Mouse (Mus musculus) frontal cortex, postnatal 25 days (tissue): ENCODE measurements around the gene Olfr67.
"Not testable (repeated sequence)": the region's sequence is repeated elsewhere in the genome, so short reads cannot be mapped to it uniquely, and the experiment has no call there.

Source experiments
- DNase-seq, 2 experiments: peaks; one replicate each; pipeline ENCODE4 v3.0.0; 2022; ENCODE audit warnings: low spot score in 2 of 2

Olfr67 gene

DNA sequence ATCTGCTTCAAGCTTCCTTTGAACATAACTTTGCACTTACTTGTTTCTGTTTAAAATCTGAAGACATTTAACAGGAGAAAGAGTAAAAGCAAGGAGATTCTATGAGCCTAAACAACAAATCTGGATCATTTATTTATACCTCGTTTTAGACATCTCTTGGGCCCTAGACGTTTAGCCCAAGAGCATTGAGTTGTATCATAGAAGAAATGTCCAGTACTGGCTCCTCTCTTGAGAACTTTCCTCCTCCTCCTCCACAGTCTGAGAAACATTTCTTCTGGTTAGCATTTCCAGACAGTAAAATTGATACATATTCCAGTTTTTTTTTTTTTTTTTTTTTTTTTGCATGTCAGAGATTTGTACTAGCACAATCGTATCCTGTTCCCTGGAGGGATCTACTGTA, at the start of gene Olfr67:
Gene Olfr67 (minus strand): TSS at position 101 of the 400 bp plus-strand sequence.
- DNase-seq, result no peak

DNA sequence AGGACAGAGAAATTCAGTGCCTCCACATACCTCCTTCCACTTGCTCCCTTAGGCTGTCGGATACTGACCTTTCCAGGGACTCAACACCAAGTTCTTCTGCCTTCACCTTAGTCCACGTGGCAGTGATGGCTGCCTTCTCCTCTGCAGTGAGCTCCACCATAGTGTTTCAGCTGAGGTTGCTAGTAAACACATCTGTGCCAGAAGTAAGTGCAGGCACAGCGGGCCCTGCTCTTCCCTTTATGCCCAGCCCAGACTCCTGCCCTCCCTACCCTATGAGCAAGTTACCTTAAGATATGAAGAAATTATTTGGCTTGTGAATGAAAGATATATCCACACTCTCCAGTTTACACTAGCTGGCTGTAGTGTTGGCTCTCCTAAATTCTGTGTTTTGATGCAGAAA, 48.6 kb upstream of the Olfr67 start, which contains the start of gene Hbb-bh2:
Gene Hbb-bh2 (minus strand): TSS at position 253 of the 400 bp plus-strand sequence.
- no peak for DNase-seq

DNA sequence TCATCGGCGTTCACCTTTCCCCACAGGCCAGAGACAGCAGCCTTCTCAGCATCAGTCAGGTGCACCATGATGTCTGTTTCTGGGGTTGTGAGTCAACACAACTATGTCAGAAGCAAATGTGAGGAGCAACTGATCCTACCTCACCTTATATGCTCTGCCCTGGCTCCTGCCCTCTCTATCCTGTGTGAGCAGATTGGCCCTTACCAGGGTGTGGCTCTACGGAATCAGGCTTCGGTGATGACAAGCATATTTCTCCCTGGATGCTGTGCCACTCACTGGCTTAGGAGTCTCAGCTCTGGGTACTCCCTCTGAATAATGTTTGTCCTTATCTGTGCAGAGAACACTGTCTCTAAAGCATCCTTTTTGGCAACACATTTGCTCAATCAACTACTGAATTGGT, 36.2 kb upstream of the Olfr67 start, which contains the start of gene Hbb-bs:
Gene Hbb-bs (minus strand): TSS at position 289 of the 400 bp plus-strand sequence.
- no peak for DNase-seq

DNA sequence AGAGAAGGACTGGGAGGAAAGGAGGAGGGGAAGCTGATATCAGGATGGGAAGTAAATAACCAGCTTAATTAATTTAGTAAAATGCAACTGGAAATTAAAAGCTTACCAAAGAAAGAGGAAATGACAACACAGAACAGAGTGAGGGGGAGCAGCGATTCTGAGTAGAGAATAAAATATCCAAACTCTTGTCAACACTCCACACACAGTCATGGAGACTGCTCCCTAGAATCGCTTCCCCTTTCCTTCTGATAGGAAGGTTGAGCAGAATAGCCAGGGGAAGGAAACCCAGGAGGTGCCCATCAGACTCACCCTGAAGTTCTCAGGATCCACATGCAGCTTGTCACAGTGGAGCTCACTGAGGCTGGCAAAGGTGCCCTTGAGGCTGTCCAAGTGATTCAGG, 35.5 kb upstream of the Olfr67 start:
- DNase-seq, result not testable (repeated sequence)

DNA sequence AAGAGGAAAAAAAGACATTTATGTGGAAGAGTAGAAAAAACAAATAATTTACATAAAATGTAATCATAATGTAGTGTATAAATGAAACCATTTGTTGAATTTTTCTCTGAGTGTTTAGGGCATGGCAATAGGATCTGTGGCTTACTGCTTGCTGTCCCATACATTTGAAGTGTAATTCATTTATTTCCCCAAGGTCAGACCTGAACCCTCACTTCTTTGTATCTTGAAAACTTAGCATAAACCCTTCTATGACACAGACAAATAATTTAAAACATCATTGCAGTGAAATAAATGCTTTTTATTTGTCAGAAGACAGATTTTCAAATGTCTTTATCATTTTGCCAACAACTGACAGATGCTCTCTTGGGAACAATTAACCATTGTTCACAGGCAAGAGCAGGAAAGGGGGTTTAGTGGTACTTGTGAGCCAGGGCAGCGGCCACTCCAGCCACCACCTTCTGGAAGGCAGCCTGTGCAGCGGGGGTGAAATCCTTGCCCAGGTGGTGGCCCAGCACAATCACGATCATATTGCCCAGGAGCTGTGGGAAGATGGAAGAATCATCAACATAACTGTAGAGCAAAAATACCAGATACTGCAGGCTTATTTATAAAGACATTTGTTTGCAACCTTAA, 34.8 kb upstream of the Olfr67 start:
- DNase-seq, result no peak

DNA sequence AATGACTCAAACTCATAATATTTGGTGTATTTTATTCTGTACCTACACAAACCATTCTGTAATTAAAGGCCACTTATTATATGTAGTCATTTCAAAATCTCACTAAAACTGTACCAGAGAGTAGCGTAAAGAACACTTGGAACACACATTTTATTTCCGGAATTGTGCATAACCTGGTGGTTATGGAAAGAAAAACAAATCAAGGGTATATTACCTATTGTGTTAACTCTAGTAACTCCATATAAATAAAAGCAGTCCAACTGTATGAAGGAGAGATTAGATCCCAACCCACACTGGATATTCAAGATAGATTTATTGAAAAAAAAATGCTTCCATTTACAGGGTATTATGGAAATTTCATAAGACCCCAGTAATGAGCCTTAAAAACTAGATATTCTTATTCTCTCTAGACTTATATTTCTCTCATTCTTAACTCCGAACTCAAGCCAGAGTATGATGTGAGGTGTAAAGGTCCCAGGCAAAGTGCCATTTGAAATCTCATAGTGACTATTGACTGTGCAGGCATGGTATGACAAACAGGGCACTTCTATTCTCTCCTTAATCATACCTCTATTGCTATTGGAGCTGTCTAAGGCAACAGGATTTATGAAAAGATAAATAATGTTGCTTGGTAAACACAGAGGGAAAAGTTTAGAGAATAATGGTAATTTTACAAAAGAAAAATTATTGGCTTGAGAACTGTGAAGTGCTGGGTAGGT, 34.1 kb upstream of the Olfr67 start:
- no peak for DNase-seq

DNA sequence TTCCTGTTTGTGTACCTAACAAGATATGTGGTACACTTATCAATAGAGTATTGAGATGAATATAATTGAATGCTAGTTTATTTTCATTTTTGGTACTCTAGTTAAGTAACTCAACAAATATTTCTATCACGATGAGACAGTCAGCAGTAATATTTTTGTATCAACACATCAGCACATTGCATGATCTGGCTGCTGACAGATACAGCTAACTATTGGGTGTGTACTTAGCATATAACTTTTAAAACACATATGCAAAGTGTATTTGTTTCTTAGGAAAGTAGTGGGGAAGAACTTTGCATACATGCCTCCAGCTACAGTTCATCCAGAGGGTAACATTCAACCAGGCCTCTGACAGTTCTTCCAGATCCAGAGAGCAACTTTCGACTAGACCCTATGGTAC, 33.0 kb upstream of the Olfr67 start:
- no peak for DNase-seq

DNA sequence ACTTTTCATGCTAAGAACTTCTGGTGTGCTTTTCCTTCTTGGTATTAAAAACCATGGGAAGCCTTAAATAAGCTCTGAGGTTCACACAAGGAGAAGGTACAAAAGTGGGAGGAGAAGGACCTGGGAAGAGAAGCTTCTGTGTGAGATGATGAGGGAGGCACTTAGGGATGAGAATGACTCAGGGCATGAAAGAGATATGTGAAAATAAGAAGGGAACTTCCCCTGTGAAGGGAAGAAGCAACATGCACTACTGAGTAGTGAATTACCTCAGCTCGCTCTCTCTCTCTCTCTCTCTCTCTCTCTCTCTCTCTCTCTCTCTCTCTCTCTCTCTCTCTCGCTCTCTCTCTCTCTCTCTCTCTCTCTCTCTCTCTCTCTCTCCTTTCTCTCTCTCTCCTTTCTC, 23.5 kb upstream of the Olfr67 start:
- not testable (repeated sequence) for DNase-seq

DNA sequence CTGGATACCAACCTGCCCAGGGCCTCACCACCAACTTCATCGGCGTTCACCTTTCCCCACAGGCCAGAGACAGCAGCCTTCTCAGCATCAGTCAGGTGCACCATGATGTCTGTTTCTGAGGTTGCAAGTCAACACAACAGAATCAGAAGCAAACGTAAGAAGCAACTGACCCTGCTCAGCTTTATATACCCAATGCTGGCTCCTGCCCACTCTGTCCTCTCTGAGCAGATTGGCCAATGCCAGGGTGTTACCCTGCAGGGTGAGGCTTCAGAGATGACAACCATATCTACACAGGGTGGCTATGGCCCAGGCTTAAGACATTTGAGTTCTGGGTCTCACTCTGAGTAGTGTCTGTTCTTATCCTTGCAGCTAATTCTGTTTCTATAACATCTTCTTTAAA, 22.1 kb upstream of the Olfr67 start, which contains the start of gene Hbb-bt:
Gene Hbb-bt (minus strand): TSS at position 231 of the 400 bp plus-strand sequence.
- DNase-seq, result no peak

DNA sequence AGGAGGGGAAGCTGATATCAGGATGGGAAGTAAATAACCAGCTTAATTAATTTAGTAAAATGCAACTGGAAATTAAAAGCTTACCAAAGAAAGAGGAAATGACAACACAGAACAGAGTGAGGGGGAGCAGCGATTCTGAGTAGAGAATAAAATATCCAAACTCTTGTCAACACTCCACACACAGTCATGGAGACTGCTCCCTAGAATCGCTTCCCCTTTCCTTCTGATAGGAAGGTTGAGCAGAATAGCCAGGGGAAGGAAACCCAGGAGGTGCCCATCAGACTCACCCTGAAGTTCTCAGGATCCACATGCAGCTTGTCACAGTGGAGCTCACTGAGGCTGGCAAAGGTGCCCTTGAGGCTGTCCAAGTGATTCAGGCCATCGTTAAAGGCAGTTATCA, 21.5 kb upstream of the Olfr67 start:
- not testable (repeated sequence) for DNase-seq

DNA sequence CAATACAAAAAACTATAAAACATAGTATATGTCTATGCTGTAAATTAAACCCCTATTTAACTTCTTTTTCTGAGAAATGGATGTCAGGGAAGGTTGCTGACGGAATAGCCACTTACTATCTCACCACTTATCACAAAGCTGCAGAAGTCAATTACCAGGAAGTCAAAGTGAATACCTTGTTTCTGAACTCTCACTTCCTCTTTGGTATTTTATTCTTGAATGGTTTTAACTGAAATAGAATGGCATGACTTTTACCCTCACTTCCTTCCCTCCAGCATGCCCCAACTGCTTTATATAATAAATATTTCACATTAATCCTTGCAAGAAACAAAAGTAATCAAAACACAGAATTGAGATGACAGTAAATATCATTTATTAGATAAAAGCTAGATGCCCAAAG, 20.6 kb upstream of the Olfr67 start:
- DNase-seq, result no peak

DNA sequence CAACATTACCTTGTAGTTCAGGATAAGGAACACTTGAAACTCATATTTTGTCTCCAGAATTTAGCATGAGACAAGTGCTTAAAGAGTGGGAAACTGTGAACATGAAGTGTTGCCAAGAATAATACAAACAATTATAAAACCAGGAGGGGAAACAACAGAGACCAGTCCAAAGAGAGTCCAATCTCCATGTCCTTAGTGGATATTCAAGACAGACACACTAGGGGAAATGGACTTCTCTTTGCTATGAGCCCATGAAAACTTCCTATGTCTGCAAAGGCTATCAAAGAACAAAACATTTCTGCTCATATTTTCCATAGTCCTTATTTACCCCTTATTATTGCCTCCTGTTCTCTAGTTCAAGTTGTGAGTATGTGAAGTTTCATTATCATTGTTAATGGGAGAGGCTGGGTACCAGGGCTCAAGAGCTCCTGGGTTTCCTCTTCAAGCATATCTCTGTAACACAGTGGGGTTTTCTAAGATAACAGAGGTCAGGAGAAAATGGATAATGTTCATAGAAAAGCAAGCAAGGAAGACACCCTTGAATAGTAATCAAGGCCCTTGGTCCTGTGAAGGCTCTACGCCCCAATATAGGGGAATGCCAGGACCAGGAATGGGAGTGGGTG, 19.7 kb upstream of the Olfr67 start:
- DNase-seq, result no peak

DNA sequence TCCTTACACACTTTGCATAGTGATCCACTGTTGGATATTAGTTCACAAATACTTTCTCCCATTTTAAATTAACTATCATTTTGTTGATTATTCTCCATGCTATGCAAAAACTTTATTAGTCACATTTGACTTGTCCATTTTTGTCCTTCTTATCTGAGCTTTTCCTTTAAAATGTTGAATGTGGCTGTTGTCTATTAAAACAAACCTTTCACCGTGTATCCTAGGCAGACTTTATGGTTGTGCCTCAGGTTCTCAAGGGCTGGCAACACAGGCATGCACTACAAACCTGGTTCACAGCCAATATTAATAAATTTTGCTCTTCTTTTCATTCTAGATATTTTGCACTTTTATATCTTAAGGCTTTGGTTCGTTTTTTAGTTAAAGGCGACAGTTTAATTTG, 19.1 kb upstream of the Olfr67 start:
- DNase-seq, result no peak

DNA sequence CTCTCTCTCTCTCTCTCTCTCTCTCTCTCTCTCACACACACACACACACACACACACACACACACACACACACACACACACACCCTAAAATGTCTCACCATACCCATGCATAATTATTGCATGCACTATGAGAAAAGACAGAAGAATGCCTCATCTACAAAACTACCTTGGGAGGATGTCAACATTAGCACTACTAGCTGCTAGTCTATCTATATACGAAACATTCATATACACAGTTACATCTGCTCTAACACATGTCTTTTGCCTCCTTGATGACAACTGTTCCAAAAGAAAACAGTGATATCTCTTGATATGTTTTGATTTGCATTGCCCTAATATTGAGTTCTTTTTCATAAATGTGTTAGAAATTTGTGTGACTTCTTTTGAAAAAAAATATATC, 18.7 kb upstream of the Olfr67 start:
- DNase-seq, result no peak

DNA sequence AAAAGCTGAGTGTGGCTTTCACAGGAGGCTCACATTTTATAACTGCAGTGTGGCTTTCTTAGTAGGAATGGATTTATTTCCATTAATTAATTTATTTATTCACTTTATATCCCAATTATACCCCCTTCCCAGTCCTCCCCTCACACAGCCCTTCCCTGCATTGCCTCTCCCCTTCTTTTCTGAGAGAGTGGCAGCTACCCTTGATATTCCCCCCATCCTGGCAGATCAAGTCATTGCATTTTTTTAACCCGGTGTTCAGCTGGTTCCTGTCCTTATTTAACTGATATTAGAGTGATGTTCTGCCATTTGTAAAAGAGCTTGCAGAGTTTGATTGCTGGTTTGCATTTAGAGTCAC, 18.2 kb upstream of the Olfr67 start:
- no peak for DNase-seq

DNA sequence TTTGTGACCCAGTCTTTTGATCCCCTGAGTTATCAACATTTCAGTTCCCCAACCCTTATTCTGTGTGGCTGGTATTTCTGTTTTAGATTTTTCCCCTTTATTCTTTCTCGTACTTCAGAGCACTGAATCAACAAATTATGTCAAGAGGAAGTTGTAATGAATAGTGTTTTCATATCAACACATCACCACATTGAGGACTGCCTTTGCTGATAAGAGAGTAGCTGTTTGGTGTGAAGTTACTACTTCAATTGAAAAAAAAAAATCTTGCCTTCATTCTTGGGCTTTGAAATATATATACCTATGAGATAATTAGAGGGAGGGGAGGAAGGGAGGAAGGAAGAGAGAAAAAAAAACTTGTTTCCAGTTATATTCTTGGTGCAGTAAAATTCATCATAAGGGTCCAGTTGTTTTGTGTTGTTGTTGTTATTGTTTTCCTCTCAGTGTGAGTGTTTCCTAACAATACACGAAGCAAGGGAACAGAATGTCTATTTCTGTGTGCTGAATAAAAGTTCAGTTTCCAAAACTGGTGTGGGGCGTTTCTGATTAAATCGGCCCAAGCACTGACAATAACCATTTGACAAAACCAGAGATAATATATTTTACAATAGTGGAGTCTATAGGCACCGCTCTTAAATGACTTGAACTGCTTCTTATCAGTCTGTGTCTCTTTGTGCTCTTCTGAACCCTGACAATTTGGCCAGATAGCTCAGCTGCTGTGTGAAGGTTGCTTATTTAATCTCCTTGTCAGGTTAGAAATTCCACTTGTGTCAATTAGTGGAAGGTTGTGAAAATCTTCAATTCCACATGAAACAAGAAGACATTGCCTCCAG, 17.6 kb upstream of the Olfr67 start:
- no peak for DNase-seq

DNA sequence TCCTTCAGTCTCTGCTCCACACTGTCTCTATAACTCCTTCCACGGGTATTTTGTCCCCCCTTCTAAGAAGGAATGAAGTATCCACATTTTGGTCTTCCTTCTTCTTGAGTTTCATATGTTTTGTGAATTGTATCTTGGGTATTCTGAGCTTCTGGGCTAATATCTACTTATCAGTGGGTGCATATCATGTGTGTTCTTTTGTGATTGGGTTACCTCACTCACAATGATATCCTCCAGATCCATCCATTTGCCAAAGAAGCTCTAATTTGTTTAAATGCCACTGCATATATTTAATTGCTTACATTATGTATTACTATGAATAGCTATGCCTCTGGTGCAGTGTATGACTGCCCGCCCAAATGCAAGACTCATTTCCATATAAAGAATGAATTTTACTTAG, 16.5 kb upstream of the Olfr67 start:
- DNase-seq, result not testable (repeated sequence)

DNA sequence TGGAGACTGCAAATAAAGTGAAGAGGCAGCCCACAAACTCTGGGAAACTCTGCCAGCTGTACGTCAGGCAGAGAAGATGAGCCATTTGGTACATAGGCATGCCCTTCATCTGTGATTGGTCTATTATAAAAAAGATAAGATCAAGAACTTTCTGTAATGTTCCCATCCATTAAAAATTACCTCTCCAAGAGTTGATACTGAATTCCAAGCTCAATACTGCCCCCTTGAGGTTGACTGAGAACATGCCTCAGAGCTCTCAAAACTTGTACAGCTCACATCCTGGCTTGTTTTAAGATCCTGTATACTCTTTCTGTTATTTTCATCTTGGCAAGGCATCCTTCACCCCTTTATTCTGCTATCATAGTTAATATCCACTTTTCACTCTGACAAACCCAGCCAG, 15.2 kb upstream of the Olfr67 start:
- DNase-seq, result no peak

DNA sequence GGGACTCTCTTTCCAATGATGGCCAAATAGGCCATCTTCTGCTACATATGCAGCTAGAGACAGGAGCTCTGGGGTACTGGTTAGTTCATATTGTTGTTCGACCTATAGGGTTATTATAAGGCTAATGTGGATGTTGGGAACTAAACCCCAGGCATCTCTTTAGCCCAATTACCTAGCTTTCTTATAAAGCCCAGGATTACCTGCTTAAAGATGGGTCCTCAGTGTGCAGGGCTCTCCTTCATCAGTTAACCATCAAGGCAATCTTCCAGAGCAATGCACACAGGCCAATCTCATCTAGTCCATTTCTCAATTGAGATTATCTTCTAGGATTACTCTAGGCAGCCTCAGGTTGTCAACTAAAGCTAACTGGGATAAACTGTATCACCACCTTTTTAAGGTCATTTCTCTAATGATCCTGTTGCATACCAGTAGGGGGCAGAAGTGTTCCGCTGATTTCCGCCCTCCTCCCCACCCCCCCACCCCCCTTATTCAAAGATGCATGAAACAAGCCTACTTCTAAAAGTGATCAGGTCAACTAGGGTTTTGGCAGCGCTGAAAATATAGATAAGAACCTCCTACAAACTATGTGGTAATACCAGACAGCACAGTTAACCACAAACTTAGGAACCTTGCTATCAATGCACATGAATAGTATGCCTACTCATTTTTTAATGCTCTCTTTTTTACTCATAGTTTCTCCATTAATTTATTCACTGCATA, 1.2 kb upstream of the Olfr67 start:
- no peak for DNase-seq

DNA sequence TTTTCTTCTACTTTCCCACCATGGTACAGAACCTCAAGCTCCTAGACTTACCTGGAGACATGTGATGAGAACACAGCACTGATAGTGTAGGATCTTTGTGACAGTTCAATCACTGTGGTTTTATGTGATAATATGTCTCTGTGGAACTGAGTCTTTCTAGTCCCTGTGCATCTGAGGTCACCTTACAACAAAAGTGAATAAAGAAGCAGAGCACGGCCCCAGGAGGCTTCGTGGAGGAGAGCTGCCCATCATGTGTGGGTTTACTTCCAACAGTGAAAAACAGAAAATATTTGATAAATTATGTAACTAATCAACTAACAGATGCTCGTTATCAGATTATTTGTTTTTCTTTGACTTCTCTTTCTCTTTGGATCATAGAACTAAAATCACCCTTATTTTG, 12.0 kb downstream of the Olfr67 start, which contains the start of gene Olfr68:
Gene Olfr68 (minus strand): TSS at position 101 of the 400 bp plus-strand sequence.
- DNase-seq, result no peak

DNA sequence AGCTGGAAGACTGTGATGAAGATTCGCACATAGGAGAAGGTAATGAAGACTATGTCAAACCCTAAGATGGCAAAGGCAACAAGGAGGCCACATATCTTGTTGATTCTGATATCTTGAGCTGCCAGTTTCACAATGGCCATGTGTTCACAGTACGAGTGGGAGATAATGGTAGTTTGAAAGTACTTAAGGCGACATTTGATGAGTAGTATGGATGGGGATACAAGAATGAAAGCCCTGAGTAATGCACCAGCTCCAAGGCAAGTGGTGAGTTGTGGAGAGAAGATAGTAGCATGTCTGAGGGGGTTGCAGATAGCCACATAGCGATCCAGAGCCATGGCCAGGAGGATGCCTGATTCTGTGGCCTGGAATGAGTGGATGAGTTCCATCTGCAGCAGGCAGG, 14.0 kb downstream of the Olfr67 start:
- not testable (repeated sequence) for DNase-seq
